Mouse (Mus musculus) intestine, embryonic 15.5 days (tissue): ENCODE measurements at regions not wholly inside any gene's neighbourhood (a gene's known extent, or its start where the extent isn't known, plus 50 kb on each side); places are given as distances from the start of the nearest gene placed in this dataset.

ENCODE experiments used
- ATAC-seq: fragments of 200-750 bp; cut with Nextera tagmentation; 2 replicates; pipeline ENCODE4 v1.8.0; 2017; ENCODE audit warnings: moderate TSS enrichment, moderate library complexity
- H3K27ac ChIP-seq: fragments of 300-500 bp; sonication (generic); 2 replicates; pipeline ENCODE4 v1.5.1; 2015; ENCODE audit warnings: mild to moderate bottlenecking, inconsistent platforms
- H3K27me3 ChIP-seq: fragments of 300-500 bp; sonication (generic); replicated peaks from 2 replicates; pipeline ENCODE4 v1.6.1; 2015; ENCODE audit warnings: inconsistent platforms
- H3K36me3 ChIP-seq: fragments of 300-500 bp; sonication (generic); 2 replicates; pipeline ENCODE4 v1.6.1; 2015; ENCODE audit warnings: inconsistent platforms
- H3K4me1 ChIP-seq: fragments of 300-500 bp; sonication (generic); replicated peaks from 2 replicates; pipeline ENCODE4 v1.6.1; 2015; ENCODE audit warnings: inconsistent platforms
- H3K4me2 ChIP-seq: fragments of 300-500 bp; sonication (generic); replicated peaks from 2 replicates; pipeline ENCODE4 v1.6.1; 2015; ENCODE audit warnings: mild to moderate bottlenecking, inconsistent platforms
- H3K4me3 ChIP-seq: fragments of 300-500 bp; sonication (generic); replicated peaks from 2 replicates; pipeline ENCODE4 v1.5.1; 2015; ENCODE audit warnings: inconsistent platforms
- H3K9ac ChIP-seq: fragments of 300-500 bp; sonication (generic); 2 replicates; pipeline ENCODE4 v1.6.1; 2015; ENCODE audit warnings: inconsistent platforms
- H3K9me3 ChIP-seq: fragments of 300-500 bp; sonication (generic); 2 replicates; pipeline ENCODE4 v1.6.1; 2016; ENCODE audit warnings: inconsistent platforms
- WGBS: fragments of 180-500 bp; shearing (Covaris S2); methylation state at CpG from one replicate; pipeline ENCODE4 v1.1.7; 2015; 5-methylcytosine and 5-hydroxymethylcytosine counted together

DNA sequence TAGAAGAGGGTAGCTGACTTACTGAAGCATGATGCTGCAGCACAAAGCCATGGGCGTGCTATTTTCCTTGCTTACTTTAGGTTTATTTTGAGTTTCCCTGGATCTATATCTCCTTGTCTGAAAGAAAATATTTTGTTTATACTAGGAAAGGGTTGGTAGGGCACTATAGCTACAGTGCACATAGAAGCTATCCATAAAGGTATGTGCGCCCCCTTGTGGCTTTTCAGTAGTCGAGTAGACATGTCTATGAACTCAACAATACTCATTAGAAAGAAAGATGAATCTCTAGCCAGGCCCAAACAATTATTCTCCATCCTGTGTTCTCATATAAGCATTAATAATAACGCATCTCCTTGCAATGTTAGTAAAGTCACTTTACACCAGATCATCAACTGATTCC lies 114.3 kb downstream of the Rab38 start:
- H3K9ac ChIP-seq: no peak overlapping the region
- peak; percentile 70; the same call in 1 of the 2 replicates for ATAC-seq
- H3K4me2 ChIP-seq: no peak overlapping the region
- H3K36me3 ChIP-seq: no peaks in the 10 kb centered on the region
- no peaks in the 10 kb centered on the region for H3K9me3 ChIP-seq
- H3K27ac ChIP-seq: no peak overlapping the region
- H3K27me3 ChIP-seq: no peaks in the 10 kb centered on the region
- H3K4me1 ChIP-seq: no peaks in the 10 kb centered on the region
- 9% methylated on average over 4 of the region's 4 CpGs for WGBS
- H3K4me3 ChIP-seq: no peak overlapping the region

GRCm38 (mm10) chr7:88544976-88545654 lies 115.0 kb downstream of the Rab38 start:
- Histone ChIP-seq H3K36me3 (no peaks in the 10 kb centered on the region), H3K4me2 (no peak overlapping the region), H3K9me3 (no peaks in the 10 kb centered on the region), H3K27ac (no peak overlapping the region), H3K27me3 (no peaks in the 10 kb centered on the region), H3K9ac (no peak overlapping the region), H3K4me3 (no peak overlapping the region), H3K4me1 (no peaks in the 10 kb centered on the region)
- WGBS: 48% methylated on average over 5 of the region's 5 CpGs
- ATAC-seq: no peak

DNA sequence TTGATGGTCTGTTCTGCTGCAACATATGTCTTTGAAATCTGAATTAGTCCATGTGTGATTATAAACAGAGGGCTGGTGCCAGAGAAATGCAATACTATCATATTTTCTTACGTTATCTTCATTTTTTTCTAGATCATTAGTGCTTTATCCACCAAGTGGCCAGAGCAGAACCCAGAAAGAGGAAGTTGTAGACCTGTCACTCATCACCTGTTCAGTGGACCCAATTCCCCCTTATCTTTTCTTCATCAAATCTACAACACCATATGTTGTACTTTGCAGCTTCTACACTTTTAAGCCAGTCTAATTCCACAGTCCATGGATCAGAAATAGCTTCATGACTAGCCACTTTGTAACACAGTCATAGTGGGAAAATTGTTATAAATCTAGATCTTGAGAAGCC lies 145.0 kb downstream of the Rab38 start:
- H3K9ac ChIP-seq: no peak overlapping the region
- ATAC-seq: no peak
- no peaks in the 10 kb centered on the region for H3K9me3 ChIP-seq
- WGBS: 67% methylated on average over 1 of the region's 1 CpGs
- no peak overlapping the region for H3K4me2 ChIP-seq
- H3K36me3 ChIP-seq: no peaks in the 10 kb centered on the region
- H3K4me1 ChIP-seq: no peaks in the 10 kb centered on the region
- no peak overlapping the region for H3K27ac ChIP-seq
- H3K4me3 ChIP-seq: no peak overlapping the region
- no peaks in the 10 kb centered on the region for H3K27me3 ChIP-seq

DNA sequence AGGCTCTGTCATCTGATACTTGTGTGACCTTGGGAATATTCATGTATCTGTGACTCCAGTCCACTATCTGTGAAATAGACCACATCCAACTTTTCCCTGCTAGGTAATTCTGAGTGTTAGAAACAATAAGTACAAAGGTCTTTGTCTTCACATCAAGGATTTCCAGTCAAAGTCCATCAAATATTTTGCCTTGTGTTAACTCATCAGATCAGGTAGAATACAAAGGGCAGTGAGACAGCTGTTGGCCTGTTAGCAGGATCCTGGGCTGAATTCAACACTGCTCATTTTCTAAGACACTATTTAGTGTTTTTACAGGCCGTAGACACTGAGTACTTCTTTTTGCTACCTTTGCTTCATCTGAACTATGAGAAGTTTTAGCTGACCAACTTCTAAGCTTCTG lies 170.7 kb downstream of the Rab38 start:
- 84% methylated on average over 1 of the region's 1 CpGs for WGBS
- no peaks in the 10 kb centered on the region for H3K9me3 ChIP-seq
- no peak for ATAC-seq
- no peaks in the 10 kb centered on the region for H3K36me3 ChIP-seq
- no peaks in the 10 kb centered on the region for H3K27me3 ChIP-seq
- H3K4me3 ChIP-seq: no peak overlapping the region
- H3K4me2 ChIP-seq: no peak overlapping the region
- no peak overlapping the region for H3K9ac ChIP-seq
- H3K27ac ChIP-seq: no peak overlapping the region
- no peaks in the 10 kb centered on the region for H3K4me1 ChIP-seq
